Mouse (Mus musculus) kidney, adult 2 months (tissue): ENCODE measurements around the gene Nfic. TPM values are rescaled to one million over a fixed set of nuclear protein-coding genes. Genes with fewer than 3 reads are reported as not detected.

Experiments used
- DNase-seq: peaks from one replicate; pipeline ENCODE4 v3.0.0; 2021
- H3K27ac ChIP-seq: fragments of 200-500 bp; 2 replicates; pipeline ENCODE4 v1.5.1; 2012; ENCODE audit warnings: low read depth, low read length, control low read depth, inconsistent platforms; ENCODE audit not compliant: insufficient read depth
- H3K27me3 ChIP-seq: fragments of 200-500 bp; replicated peaks from 2 replicates; pipeline ENCODE4 v1.6.1; 2012; ENCODE audit warnings: mild to moderate bottlenecking, moderate library complexity, low read length, inconsistent platforms; ENCODE audit not compliant: control insufficient read depth, insufficient read depth
- H3K36me3 ChIP-seq: fragments of 200-500 bp; 2 replicates; pipeline ENCODE4 v1.6.1; 2012; ENCODE audit warnings: mild to moderate bottlenecking, moderate library complexity, low read length, inconsistent platforms; ENCODE audit not compliant: control insufficient read depth, insufficient read depth
- H3K4me1 ChIP-seq: fragments of 200-500 bp; 2 replicates; pipeline ENCODE4 v1.6.1; 2011; ENCODE audit warnings: low read length; ENCODE audit not compliant: control insufficient read depth, insufficient read depth
- H3K4me3 ChIP-seq: fragments of 200-500 bp; 2 replicates; pipeline ENCODE4 v1.5.1; 2011; ENCODE audit warnings: mild to moderate bottlenecking, low read depth, low read length, control low read depth; ENCODE audit not compliant: insufficient read depth
- CTCF ChIP-seq: fragments of 200-500 bp; conservative IDR thresholded peaks from 2 replicates; pipeline ENCODE4 v1.5.1; 2011; ENCODE audit warnings: low read depth, mild to moderate bottlenecking, control low read depth, low read length, moderate library complexity, mixed read lengths; ENCODE audit not compliant: insufficient read depth, insufficient read length
- POLR2A ChIP-seq: fragments of 200-500 bp; IDR thresholded peaks from one replicate; pipeline ENCODE4 v1.6.1; 2011; ENCODE audit warnings: low read depth, low read length, control low read depth
- WGBS: fragments of 180-500 bp; shearing (Covaris S2); methylation state at CpG from one replicate; pipeline ENCODE4 v1.1.7; 2018; 5-methylcytosine and 5-hydroxymethylcytosine counted together
- polyA plus RNA-seq: library from polyadenylated mRNA; depleted of rRNA; stranded (reverse); fragments of >200 nt; gene quantifications from 2 replicates; pipeline ENCODE4 v1.2.3, GENCODE M21; 2012

Nfic gene
- polyA plus RNA-seq, 1 experiment: 82.5 TPM

DNA sequence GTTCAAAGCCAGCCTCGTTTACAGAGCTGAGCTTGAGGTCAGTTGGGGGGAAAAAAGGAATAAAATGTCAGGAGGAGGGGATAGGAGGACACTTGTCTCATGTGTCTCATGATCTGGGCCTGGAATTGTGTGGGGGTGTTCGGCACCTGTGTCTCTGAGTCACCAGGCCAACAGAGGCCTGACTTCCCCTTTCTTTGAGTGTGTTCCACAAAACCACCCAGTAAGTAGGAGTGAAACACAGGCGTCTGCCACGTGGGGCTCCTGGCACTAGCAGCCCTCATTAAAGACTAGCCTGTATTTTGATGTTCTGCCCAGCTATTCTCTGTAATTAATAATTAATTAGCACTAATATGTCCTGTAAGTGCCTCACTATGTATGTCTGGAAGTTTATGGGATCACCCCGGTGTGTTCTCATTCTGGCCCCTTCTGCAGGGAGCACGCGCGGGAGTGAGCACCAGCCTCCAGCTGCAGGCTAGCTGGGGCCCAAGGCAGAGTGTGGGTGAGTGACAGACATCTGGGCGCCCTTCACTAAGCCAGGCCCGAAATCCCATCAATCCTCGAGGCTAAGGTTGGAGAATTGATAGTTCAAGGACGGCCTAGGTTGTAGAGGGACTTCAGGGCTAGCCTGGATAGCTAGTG, 99.0 kb downstream of the Nfic start:
- TF ChIP-seq POLR2A: no peak
- no peak for TF ChIP-seq CTCF
- H3K4me1 ChIP-seq: peaks cover 21% of the 10 kb centered on the region
- no peaks in the 10 kb centered on the region for H3K27me3 ChIP-seq
- no peak overlapping the region for H3K27ac ChIP-seq
- WGBS: 44% methylated on average over 12 of the region's 12 CpGs
- peak; percentile 57 for DNase-seq
- H3K36me3 ChIP-seq: no peaks in the 10 kb centered on the region
- no peak overlapping the region for H3K4me3 ChIP-seq

DNA sequence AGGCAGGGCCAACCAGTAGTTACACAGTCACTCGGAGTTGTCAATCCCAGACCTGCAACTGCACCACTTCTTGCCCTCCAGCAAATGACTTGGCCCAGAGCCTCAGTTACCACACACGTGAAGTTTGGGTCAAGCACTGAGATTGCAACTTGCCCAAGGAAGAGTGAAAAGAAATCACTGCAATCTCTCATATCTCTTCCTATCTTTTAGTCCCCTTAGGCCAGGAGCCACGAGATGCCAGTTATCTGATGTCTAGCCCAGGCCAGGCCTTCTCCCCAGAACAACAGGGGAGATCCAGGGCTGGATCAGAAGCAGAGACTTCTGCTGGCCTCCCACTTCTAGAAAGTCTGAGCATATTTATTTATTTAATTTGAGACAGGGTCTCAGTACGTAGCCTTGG, 99.9 kb downstream of the Nfic start:
- no peaks in the 10 kb centered on the region for H3K36me3 ChIP-seq
- H3K27me3 ChIP-seq: no peaks in the 10 kb centered on the region
- no peak overlapping the region for H3K4me3 ChIP-seq
- TF ChIP-seq POLR2A (no peak), CTCF (no peak)
- 73% methylated on average over 4 of the region's 4 CpGs for WGBS
- H3K27ac ChIP-seq: no peak overlapping the region
- peaks cover 21% of the 10 kb centered on the region for H3K4me1 ChIP-seq
- peak; percentile 34 for DNase-seq

DNA sequence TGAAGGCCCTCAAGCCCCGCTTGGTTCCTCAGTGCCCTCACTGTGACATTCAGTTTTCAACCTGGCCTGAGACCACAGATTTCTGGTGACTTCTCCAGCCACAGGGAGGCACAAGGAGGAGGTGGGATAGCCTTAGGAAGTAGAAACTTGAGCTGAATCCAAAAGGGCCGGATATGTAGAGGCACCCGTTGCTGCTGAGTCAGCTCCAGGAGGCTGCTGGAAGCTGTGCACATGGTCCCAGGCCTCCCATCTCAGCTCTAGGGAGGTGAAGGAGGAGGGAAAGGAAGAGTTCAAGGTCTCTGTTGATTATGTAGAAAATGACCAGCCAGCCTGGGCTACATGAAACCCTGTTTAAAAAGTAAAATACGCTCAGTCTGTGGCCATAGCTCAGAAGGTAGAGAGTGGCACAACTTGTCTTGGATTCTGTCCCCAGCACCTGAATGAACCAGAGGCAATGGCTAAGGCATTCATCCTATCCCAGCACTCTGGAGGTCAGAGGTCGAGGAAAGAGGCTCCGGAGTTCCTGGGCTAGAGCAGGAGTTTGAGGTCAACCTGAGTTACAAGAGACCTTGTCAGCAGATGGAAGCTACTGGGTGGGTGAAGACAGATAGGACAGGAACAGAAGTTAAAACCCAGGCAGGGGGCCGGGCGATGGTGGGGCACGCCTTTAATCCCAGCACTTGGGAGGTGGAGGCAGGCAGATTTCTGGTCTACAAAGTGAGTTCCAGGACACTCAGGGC, 100.5 kb downstream of the Nfic start:
- no peak overlapping the region for H3K4me3 ChIP-seq
- peak; percentile 27 for DNase-seq
- no peaks in the 10 kb centered on the region for H3K36me3 ChIP-seq
- no peak overlapping the region for H3K27ac ChIP-seq
- WGBS: 71% methylated on average over 9 of the region's 9 CpGs
- TF ChIP-seq POLR2A (no peak), CTCF (no peak)
- peaks cover 19% of the 10 kb centered on the region for H3K4me1 ChIP-seq
- no peaks in the 10 kb centered on the region for H3K27me3 ChIP-seq

DNA sequence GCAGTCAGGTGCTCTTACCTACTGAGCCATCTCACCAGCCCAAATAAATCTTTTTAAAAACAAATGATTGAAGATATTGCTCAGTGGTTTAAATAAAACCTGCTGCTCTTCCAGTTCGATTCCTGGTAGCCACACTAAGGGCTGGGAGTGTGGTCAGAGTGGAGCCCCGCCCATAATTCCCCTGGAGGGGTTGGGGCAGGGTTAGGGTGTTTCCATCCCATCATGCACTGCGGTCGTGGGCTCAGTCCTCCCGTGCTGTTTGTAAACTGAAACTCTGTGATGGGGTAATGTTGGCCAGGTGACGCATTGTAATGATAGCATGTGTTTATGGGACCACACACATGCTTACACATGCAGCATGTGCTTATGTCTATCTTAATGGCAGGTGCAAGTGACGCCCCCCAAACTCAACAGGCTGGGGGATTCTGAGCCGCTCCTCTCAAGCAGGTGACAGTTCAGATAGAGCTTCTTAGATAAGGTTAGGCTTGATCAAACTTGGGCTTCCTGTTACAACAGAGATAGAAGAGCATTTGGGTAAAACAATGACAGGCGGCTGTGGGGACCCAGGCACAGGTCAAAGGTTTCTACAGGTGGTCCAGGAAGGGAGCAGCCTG, 103.7 kb downstream of the Nfic start:
- Histone ChIP-seq H3K27ac (no peak overlapping the region), H3K4me1 (peaks cover 17% of the 10 kb centered on the region), H3K27me3 (no peaks in the 10 kb centered on the region), H3K4me3 (no peak overlapping the region), H3K36me3 (no peaks in the 10 kb centered on the region)
- no peak for DNase-seq
- TF ChIP-seq CTCF (no peak), POLR2A (no peak)
- WGBS: 36% methylated on average over 9 of the region's 9 CpGs

DNA sequence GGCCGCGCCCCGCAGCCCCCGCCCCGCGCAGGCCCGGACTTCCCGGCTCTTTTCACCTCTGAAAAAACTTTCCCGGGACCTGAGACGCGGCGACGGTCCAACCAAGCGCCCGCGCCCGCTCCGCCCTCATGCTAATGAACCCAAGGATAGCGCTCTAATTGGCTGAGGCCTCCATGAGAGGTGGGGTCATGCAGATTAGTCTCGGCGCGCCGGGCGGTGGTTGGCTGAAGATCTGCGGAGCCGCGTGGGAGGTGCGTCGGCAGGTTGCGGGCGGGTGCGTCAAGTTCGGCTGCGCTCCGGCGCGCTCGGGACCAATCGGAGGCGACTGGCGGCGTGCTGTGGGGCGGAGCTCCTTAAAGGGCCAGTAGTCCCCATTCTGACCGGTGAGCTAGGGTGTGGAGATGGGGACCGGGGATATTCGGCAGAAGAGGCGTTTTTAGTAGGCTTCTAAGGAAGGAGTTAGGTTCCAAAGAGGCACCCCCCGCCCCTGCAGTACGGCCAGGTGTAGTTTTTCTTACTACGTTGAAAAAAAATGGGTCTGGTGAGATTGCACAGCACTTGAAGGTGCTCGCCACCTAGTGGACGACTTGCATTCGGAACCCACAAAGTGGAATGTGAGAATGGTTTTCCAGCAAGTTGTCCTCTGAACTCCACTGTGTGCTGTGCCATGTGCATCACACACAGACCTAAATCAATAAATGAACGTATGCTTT, 104.9 kb downstream of the Nfic start, which contains the start of gene Hmg20b:
Gene Hmg20b (minus strand): TSS at position 130 of the 713 bp plus-strand sequence.
- peaks cover 10% of the 10 kb centered on the region; the same call in 1 of the 2 replicates for H3K4me1 ChIP-seq
- H3K4me3 ChIP-seq: peak within 1 kb of the TSS; percentile 95
- TF ChIP-seq CTCF (peak; percentile 87), POLR2A (no peak)
- H3K27me3 ChIP-seq: no peaks in the 10 kb centered on the region
- DNase-seq: peak; percentile 100
- WGBS: under 1% methylated on average over 54 of the region's 54 CpGs
- H3K27ac ChIP-seq: peak within 1 kb of the TSS; percentile 85
- H3K36me3 ChIP-seq: no peaks in the 10 kb centered on the region

DNA sequence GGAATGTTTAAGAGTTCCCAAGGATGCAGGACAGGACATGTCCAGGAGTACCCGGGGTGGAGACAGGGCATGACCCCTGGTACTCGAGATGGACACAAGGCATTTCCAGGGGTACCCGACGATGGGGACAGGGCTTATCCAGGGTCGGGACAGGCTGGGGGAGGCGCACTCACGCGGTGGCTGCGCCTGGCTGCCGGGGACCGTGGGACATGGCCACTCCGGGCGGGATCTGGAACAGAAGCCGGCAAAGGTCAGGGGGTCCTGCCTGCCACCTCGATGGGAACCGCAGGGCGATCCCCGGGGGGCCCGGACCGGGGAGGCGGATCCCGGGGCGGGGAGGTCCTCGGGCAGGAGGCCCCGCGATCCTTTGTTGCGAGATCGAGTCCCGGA, 105.5 kb downstream of the Nfic start:
- no peaks in the 10 kb centered on the region for H3K27me3 ChIP-seq
- H3K36me3 ChIP-seq: no peaks in the 10 kb centered on the region
- no peak for TF ChIP-seq POLR2A
- no peak for TF ChIP-seq CTCF
- peak overlapping the region; percentile 95 for H3K4me3 ChIP-seq
- peaks cover 10% of the 10 kb centered on the region; the same call in 1 of the 2 replicates for H3K4me1 ChIP-seq
- under 1% methylated on average over 29 of the region's 29 CpGs for WGBS
- no peak for DNase-seq
- H3K27ac ChIP-seq: peak overlapping the region; percentile 62

DNA sequence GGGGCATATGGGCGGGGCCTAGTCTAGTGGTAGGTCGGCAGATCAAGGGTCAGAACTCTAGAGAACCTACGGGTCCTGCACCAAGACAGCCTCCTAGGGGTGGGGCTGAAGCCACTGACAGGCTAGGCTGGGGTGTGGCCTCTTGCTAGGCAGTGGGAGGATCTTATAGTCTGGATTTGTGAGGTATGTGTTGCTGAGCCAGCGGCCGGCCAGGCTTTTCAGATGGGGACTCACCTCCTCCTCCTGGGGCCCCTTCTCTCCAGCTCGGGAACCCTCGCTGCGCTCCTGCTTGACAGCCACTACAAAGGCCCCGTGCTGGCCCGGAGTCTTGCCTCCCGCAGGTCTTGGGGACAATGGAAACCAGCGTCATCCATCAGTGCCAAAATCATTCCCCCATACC, 106.3 kb downstream of the Nfic start:
- peak overlapping the region; percentile 95 for H3K4me3 ChIP-seq
- H3K36me3 ChIP-seq: no peaks in the 10 kb centered on the region
- no peak overlapping the region for H3K27ac ChIP-seq
- H3K4me1 ChIP-seq: peaks cover 10% of the 10 kb centered on the region; the same call in 1 of the 2 replicates
- no peaks in the 10 kb centered on the region for H3K27me3 ChIP-seq
- WGBS: 9% methylated on average over 12 of the region's 12 CpGs
- TF ChIP-seq CTCF: no peak
- peak; percentile 82 for DNase-seq
